Mouse (Mus musculus) hindbrain, embryonic 15.5 days (tissue): ENCODE measurements around the gene Chd8. TPM values are rescaled to one million over a fixed set of nuclear protein-coding genes. Genes with fewer than 3 reads are reported as not detected.

Experiments
- polyA plus RNA-seq: library from polyadenylated mRNA; unstranded; fragments of >200 nt; fragmentation: Nextera tagmentation; extraction: Ambion mirVana; gene quantifications from 2 replicates; pipeline ENCODE4 v1.2.1, GENCODE M21; 2015

Gene Chd8
- polyA plus RNA-seq, 1 experiment from 2014 or later = 38.7 TPM

Other genes with a start within 250 kb of the Chd8 start
- 0.17 and 1.1 TPM in 2 replicates for gene Tmem253, start 242.1 kb downstream of the Chd8 start, polyA plus RNA-seq
- 38.2 and 40.5 TPM in 2 replicates for gene Zfp219, start 237.0 kb downstream of the Chd8 start, polyA plus RNA-seq
- gene Olfr221, start 215.3 kb downstream of the Chd8 start, polyA plus RNA-seq = 0.05 TPM in 1 of 2 replicates, not detected in the other
- 445 and 453 TPM in 2 replicates for gene Hnrnpc, start 153.8 kb downstream of the Chd8 start, polyA plus RNA-seq
- 47.9 and 52.4 TPM in 2 replicates for gene Rpgrip1, start 147.1 kb downstream of the Chd8 start, polyA plus RNA-seq
- gene Supt16, start 60.4 kb downstream of the Chd8 start, polyA plus RNA-seq = 36.0 and 45.1 TPM in 2 replicates
- gene Tox4, start 21.4 kb upstream of the Chd8 start, polyA plus RNA-seq = 52.2 and 54.0 TPM in 2 replicates
- gene Rab2b, start 21.8 kb upstream of the Chd8 start, polyA plus RNA-seq = 54.5 and 59.0 TPM in 2 replicates
- gene Mettl3, start 47.3 kb upstream of the Chd8 start, polyA plus RNA-seq = 46.0 and 49.5 TPM in 2 replicates
- 41.6 and 45.9 TPM in 2 replicates for gene Sall2, start 71.0 kb upstream of the Chd8 start, polyA plus RNA-seq
- not detected in 2 replicates for gene Olfr1513, start 98.6 kb upstream of the Chd8 start, polyA plus RNA-seq
- gene Olfr1512, start 121.4 kb upstream of the Chd8 start, polyA plus RNA-seq = 0.10 and 0.22 TPM in 2 replicates
- 0.25 and 0.26 TPM in 2 replicates for gene Olfr1511, start 139.6 kb upstream of the Chd8 start, polyA plus RNA-seq
- gene Olfr1510, start 156.6 kb upstream of the Chd8 start, polyA plus RNA-seq = not detected in 2 replicates
- gene Olfr1509, start 185.2 kb upstream of the Chd8 start, polyA plus RNA-seq = not detected in 2 replicates
- not detected in 2 replicates for gene Olfr1508, start 209.7 kb upstream of the Chd8 start, polyA plus RNA-seq
- gene Olfr1507, start 238.0 kb upstream of the Chd8 start, polyA plus RNA-seq = not detected in 2 replicates